11 mouse cellular contexts compared by ENCODE assay signal in genomic region chr3:21025876-21026275, GRCm38 (mm10).
A peak's percentile ranks its signal among the peaks of the same experiment; 100 is the strongest.
DNase-seq lines count a peak whose midpoint lies in the region; ATAC-seq lines count a peak whose summit lies in the region.
"Had no signal": no experiment of that assay in that cellular context is flagged by ENCODE, and none has a peak within 500 bp of the region (broad histone marks: within the 10 kb centered on the region; RNA-seq: fewer than 3 reads in every experiment).

No protein-coding gene starts in this region.

- no peaks in the 10 kb centered on the region for H3K27me3 ChIP-seq in hindbrain, embryonic 14.5 days (ENCODE audit: control insufficient read depth, insufficient read depth, low read length)
- H3K27me3 ChIP-seq in hindbrain, embryonic 12.5 days = no peaks in the 10 kb centered on the region
- H3K27me3 ChIP-seq: limb, embryonic 13.5 days; neural tube, embryonic 13.5 days had no signal

- no peak for ATAC-seq in hindbrain, embryonic 14.5 days (ENCODE audit: low FRiP score)
- no peak for ATAC-seq in hindbrain, embryonic 12.5 days (ENCODE audit: low FRiP score)

- H3K36me3 ChIP-seq in hindbrain, embryonic 14.5 days (replicated peaks; ENCODE audit: control insufficient read depth, insufficient read depth) = no peaks in the 10 kb centered on the region
- no peaks in the 10 kb centered on the region for H3K36me3 ChIP-seq in hindbrain, embryonic 12.5 days
- H3K36me3 ChIP-seq: limb, embryonic 13.5 days; neural tube, embryonic 13.5 days had no signal

- H3K4me2 ChIP-seq in hindbrain, embryonic 14.5 days (replicated peaks) = no peak overlapping the region
- no peak overlapping the region for H3K4me2 ChIP-seq in hindbrain, embryonic 12.5 days (replicated peaks)
- H3K4me2 ChIP-seq: limb, embryonic 13.5 days; neural tube, embryonic 13.5 days had no signal

- peak; percentile 24 for DNase-seq in hindbrain, embryonic 14.5 days (ENCODE audit: low spot score)
- DNase-seq in brain, adult 2 months (ENCODE audit: low read depth, low spot score) = peak; percentile 91
- peak; percentile 31 to 37 for DNase-seq in layer of hippocampus, adult 8-10 months (ENCODE audit: low spot score in 2 of 2)
- peak; percentile 43 to 62 for DNase-seq in right cerebral cortex, adult 2 months (ENCODE audit: low spot score in 2 of 2)
- no peak for DNase-seq in yolk sac, embryonic 10.5 days (ENCODE audit: low spot score)
- DNase-seq in kidney, adult 8-10 months = no peak
- DNase-seq: adrenal gland, adult 2 months had no signal

- H3K9me3 ChIP-seq in hindbrain, embryonic 14.5 days (ENCODE audit: control insufficient read depth, low read length) = no peaks in the 10 kb centered on the region
- H3K9me3 ChIP-seq in hindbrain, embryonic 12.5 days (replicated peaks) = no peaks in the 10 kb centered on the region
- H3K9me3 ChIP-seq: limb, embryonic 13.5 days; neural tube, embryonic 13.5 days had no signal

- H3K27ac ChIP-seq in hindbrain, embryonic 14.5 days = no peak overlapping the region
- no peak overlapping the region for H3K27ac ChIP-seq in hindbrain, embryonic 12.5 days
- H3K27ac ChIP-seq: kidney, postnatal 0 days; limb, embryonic 13.5 days; neural tube, embryonic 13.5 days had no signal

- H3K4me3 ChIP-seq in hindbrain, embryonic 14.5 days (replicated peaks; ENCODE audit: low read length) = no peak overlapping the region
- H3K4me3 ChIP-seq in hindbrain, embryonic 12.5 days = no peak overlapping the region
- H3K4me3 ChIP-seq: limb, embryonic 13.5 days; neural tube, embryonic 13.5 days had no signal

- WGBS in hindbrain, embryonic 14.5 days = 17% methylated on average over 1 of the region's 1 CpGs
- WGBS in hindbrain, embryonic 12.5 days = 36% methylated on average over 1 of the region's 1 CpGs

- H3K9ac ChIP-seq in hindbrain, embryonic 14.5 days = no peak overlapping the region
- H3K9ac ChIP-seq in hindbrain, embryonic 12.5 days = no peak overlapping the region
- H3K9ac ChIP-seq: limb, embryonic 13.5 days; neural tube, embryonic 13.5 days had no signal

- H3K4me1 ChIP-seq in hindbrain, embryonic 14.5 days (replicated peaks; ENCODE audit: control insufficient read depth, insufficient read depth, low read length) = no peaks in the 10 kb centered on the region
- no peaks in the 10 kb centered on the region for H3K4me1 ChIP-seq in hindbrain, embryonic 12.5 days
- H3K4me1 ChIP-seq: limb, embryonic 13.5 days; neural tube, embryonic 13.5 days had no signal

Comparison
In these comparisons a context has a peak if more than half of its experiments do, and no peak if none do; other contexts are left out.
1. DNase-seq: peak in hindbrain, embryonic 14.5 days (single experiment), brain, adult 2 months (single experiment), layer of hippocampus, adult 8-10 months (2 of 2) and right cerebral cortex, adult 2 months (2 of 2); none in yolk sac, embryonic 10.5 days (single experiment) and kidney, adult 8-10 months (0 of 2).